Mouse (Mus musculus): ENCODE data around the gene Nt5c3b.

Nt5c3b gene

DNA sequence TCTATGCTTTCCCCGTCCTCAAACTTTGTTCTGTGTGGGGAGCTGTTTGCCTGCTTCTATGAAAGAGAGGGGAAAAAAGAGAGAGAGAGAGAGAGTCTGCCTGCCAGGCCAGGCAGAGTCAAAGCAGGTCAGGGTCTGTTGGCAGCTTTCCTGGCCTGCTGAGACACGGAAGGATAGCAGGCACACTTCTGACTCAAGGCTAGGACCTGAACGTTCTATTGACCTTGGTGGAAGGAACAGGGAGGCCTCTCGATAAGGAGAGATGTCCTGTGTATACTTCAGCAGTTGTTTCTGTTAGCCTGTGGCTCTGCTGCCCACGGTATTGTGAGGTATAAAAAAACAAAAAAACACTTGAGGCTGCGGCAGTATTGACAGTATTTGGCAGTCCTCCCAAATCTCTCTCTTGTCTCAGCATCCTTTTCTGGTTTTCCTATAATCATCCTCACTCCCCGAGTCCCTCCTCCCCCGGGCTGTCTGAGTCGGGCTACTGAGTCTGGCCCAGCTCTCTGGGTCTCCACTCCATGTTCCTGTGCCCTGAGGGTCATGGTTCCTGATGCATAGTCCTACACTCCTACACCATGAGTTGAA, 12.9 kb downstream of the Nt5c3b start:
- in situ Hi-C loops (cut with MboI, MseI), result no loop called here

- in situ Hi-C loops (cut with MboI, MseI), result no loop called here
These were observed 14.8 kb downstream of the Nt5c3b start for GRCm38 (mm10) chr11:100426820-100427219.

DNA sequence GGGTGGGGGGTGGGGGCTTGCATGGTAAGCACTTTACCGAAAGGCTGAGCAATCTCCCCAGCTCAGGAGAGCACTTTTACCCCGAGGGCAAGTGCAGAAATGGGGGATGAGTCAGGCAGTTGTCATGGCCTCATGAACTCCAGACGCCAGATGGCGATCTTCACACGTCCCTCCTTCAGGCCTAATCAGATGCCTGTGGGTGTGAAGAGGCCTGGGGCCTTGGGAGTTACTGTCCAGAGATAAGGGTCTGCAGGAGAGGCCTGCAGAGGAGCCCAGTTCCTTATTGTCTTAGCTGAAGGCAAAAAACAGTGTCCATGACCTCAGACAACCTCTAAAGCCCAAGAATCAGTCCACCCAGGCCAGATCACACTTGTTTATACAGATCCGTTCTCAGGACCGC, 15.8 kb downstream of the Nt5c3b start:
- in situ Hi-C loops (cut with MboI, MseI), result no loop called here

- in situ Hi-C loops (cut with MboI, MseI), result no loop called here
These were observed 17.8 kb downstream of the Nt5c3b start for GRCm38 (mm10) chr11:100423836-100424235.

DNA sequence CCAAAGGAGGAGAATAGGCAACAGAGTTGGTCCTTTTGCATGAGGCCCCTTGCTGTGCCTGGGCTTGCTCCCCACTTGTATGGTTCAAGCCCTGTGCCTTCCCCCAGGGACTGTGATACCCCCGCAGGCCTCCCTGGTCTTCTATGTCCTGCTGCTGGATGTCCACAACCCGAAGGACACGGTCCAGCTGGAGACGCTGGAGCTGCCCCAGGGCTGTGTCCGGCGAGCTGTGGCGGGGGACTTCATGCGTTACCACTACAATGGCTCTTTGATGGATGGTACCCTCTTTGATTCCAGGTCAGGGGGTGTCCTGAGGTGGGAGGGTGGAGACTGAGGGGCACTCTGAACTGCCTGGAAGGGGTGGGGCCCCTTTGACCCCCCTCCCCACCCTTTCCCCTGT, 20.1 kb downstream of the Nt5c3b start:
- in situ Hi-C loops (cut with MboI, MseI), result no loop called here

DNA sequence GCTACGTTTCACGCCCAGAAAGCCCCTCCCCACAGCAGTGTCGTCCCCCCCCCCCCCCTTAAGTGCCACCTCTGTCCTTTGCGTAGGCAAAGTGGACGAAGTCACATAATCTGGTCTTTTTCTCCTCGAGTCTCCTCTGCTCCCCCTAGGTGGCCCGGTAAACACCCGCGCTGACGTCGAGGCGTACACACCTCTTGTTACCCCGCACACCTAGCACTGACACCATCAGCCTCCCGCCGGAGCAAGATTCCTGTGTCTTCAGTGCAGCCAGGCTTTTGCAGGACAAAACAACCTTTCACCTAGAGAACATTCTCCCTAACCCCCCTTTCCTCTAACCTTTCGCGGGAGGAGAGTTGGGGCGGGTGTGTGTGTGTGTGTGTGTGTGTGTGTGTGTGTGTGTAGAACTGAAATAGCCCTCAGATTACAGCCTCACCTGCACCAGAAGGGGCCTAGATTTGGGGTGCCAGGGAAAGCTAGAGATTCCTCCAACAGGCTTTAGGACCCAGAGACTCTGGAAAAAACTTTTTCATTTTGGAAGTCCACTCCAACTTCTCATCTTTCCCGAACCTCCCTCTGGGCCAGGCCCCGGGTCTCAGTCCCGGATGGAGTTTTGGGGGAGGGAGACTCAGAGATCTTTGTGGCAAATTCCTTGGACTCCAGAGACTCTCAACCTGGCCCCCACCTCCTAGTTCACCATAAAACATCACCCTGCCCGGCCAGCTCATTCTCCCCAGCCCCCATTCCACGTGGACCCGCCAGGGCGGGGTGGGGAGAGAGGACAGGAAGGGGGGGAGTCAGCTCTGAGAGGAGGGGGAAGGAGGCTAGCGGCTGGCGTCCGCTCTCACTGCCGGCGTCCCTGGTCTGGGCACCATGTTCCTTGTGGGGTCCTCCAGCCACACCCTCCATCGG, 26.4 kb downstream of the Nt5c3b start, which contains the start of gene Fkbp10:
Gene Fkbp10 (plus strand): TSS at position 784 of the 909 bp plus-strand sequence.
- in situ Hi-C loops (cut with MboI, MseI), result no loop called here

DNA sequence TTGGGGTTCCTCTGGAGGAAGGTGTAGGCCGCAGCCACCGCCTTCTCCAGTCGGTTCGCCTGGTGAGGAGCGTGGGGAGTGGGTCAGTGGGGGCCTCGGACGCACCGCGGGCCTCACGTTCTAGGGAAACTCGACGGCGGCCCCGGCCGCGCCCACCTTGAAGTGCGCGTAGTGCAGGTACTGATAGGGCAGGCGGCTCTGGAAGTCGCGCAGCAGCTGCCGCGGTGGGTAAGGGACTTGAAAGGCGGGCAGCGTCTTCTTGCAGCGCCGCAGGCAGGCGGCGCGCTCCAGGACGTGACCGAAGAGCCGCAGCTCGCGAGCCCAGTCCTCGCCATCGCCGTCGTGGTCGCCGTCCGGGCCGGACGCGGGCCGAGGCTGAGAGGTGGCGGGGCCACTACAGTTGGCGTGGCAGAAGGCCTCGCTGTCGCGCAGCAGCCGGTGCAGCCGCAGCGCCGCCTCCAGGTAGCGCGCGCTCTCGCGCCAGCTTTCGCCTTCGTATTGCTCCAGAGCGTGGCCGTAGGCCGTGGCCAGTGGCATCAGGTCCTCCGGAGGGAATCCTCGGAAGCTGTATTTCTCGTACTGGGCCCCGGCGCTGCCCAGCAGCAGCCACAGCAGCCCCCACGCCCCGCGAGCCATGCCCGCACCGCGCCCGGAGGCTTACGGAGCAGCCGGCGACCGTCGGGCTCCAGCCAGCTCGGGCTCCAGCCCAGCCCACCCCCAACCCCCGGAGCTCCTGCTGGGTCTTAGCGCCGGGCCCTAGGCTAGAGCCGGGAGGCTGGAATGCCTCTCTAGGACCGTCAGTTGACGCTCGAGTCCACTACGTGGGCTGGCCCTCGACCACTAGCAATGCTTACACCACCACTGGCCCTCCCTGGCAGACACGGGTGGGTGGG, 27.3 kb downstream of the Nt5c3b start, which contains the start of gene P3h4:
Gene P3h4 (minus strand): TSS at position 816 of the 893 bp plus-strand sequence.
- in situ Hi-C loops (cut with MboI, MseI), result no loop called here

DNA sequence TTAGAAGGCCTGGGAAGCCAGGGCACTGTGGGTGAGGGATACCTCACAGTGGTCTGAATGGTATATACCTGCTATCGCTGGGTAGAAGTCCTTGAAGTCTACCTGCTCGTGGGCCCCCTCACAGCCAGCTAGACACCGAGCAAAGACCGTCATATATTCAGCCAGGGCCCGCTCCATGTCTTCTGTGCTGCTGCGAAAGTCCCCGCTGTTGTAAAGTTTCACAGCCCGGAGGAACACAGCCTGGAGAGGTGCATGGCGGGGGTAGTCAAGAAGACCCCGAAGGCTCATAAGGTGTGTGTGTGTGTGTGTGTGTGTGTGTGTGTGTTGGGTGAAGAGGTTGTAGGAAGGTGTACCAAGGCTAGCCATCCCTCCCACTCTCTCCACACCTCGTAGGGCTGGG, 28.1 kb downstream of the Nt5c3b start:
- in situ Hi-C loops (cut with MboI, MseI), result no loop called here

DNA sequence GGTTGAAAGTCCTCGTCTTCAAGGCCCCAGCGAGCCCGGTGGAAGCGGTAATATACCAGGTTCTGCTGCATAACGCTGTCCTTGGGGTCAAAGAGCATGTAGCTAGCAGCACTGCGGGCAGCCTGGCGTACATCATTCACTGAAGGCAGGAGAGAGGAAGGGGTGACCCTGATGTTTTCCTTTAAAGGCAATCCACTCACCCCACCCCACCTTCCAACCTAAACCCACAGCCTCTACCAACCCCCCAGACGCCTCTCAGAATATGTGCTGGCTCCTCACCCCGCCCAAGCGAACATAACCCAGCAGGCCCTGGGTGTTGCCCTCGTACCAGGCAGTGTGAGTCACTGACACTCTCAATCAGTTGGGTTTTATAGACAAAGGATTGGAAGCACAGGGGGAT, 29.9 kb downstream of the Nt5c3b start:
- in situ Hi-C loops (cut with MboI, MseI), result no loop called here

- in situ Hi-C loops (cut with MboI, MseI), result loop anchor here (5.0 kb wide), 1 partner anchor 42 kb away; no protein-coding TSS in a partner anchor
These were observed 31.9 kb downstream of the Nt5c3b start for GRCm38 (mm10) chr11:100409686-100410085.

DNA sequence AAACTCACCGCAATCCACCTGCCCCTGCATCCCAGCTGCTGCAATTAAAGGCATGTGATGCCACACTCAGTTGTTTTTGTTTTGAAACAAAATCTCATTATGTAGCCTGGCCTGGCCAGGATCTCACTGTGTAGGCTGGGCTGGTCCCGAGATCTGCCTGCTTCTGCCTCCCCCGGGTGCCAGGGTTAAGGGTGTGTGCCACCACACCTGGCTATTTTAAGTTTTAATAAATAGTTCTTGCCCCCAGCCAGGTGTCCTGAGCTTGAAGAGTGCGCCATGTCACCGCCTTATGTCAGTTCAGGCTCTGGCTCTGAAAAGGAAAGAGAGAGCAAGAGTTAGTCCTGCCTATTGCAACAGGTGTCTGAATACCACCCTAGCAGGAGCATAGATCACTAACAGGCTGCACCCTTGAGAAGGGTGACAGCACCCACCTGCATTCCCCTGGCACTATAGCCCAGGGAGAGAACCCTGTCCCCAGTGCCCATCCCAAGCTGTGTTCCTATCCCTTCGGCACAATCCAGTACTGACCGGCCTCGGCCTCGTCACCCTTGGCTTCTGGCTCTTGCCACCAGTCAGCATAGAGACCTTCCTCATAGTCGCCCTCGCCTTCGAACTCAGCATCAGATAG, 32.7 kb downstream of the Nt5c3b start:
- in situ Hi-C loops (cut with MboI, MseI), result loop anchor here (5.0 kb wide), 1 partner anchor 42 kb away; no protein-coding TSS in a partner anchor

- in situ Hi-C loops (cut with MboI, MseI), result loop anchor here (5.0 kb wide), 1 partner anchor 41 kb away; no protein-coding TSS in a partner anchor
These were observed 33.4 kb downstream of the Nt5c3b start for GRCm38 (mm10) chr11:100408076-100408834.

DNA sequence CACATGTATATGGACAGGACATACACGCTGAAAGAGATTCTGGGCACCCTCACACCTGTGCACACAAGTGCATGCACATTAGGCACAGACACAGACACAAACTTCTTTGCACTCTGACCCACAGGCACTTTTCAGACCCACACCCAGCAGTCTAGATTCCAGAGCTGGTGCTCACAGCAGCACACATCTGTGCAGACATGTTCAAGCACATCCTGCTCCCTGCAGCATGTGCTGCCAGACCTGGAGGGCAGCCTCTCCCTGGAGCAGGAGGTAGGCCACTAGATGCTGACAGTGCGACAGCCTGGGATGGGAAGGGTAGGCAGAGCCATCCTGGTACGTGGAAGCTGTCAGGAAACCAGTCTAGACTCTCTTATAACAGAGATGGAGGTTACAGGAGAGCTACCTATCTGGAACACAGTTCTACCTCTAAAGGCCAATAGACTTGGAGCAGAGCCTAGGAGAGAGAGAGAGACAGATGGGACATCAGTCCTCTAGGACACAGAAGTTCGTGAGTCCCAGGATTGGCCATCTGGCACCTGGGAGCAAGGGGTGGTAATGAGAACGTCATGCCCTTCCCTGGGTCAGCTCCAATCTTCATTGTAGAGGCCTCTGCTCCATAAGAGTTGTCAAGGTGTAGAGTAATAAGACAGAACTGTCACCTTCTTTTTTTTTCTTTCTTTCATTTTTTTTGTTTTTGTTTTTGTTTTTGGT, 34.5 kb downstream of the Nt5c3b start:
- in situ Hi-C loops (cut with MboI, MseI), result loop anchor here (5.0 kb wide), 1 partner anchor 40 kb away; no protein-coding TSS in a partner anchor

- in situ Hi-C loops (cut with MboI, MseI), result loop anchor here (5.0 kb wide), 1 partner anchor 39 kb away; no protein-coding TSS in a partner anchor
These were observed 35.3 kb downstream of the Nt5c3b start for GRCm38 (mm10) chr11:100406273-100406672.

- in situ Hi-C loops (cut with MboI, MseI), result loop anchor here (5.0 kb wide), 1 partner anchor 37 kb away; no protein-coding TSS in a partner anchor
These were observed 37.0 kb downstream of the Nt5c3b start for GRCm38 (mm10) chr11:100404456-100405074.

- in situ Hi-C loops (cut with MboI, MseI), result no loop called here
These were observed 38.0 kb downstream of the Nt5c3b start for GRCm38 (mm10) chr11:100403445-100404134.

GRCm38 (mm10) chr11:100402682-100403081, 38.9 kb downstream of the Nt5c3b start:
- in situ Hi-C loops (cut with MboI, MseI), result no loop called here

GRCm38 (mm10) chr11:100402240-100402639, 39.4 kb downstream of the Nt5c3b start:
- in situ Hi-C loops (cut with MboI, MseI), result no loop called here

All from regulatory T cell (primary cell).